Mouse (Mus musculus) thymus, postnatal 10 days (tissue): ENCODE data around the gene Muc20.

Experiments
- DNase-seq, 2 experiments: peaks; one replicate each; pipeline ENCODE4 v3.0.0; 2021; ENCODE audit warnings: low spot score in 2 of 2

Muc20 gene

GRCm38 (mm10) chr16:32797426-32797689 lies at the start of gene Muc20:
Muc20 (minus strand) TSS chr16:32797435.
- DNase-seq: no peak

GRCm38 (mm10) chr16:32831501-32831900 lies 34.3 kb upstream of the Muc20 start:
- no peak for DNase-seq

- no peak for DNase-seq
Measured at GRCm38 (mm10) chr16:32829104-32829503, 31.9 kb upstream of the Muc20 start.

DNA sequence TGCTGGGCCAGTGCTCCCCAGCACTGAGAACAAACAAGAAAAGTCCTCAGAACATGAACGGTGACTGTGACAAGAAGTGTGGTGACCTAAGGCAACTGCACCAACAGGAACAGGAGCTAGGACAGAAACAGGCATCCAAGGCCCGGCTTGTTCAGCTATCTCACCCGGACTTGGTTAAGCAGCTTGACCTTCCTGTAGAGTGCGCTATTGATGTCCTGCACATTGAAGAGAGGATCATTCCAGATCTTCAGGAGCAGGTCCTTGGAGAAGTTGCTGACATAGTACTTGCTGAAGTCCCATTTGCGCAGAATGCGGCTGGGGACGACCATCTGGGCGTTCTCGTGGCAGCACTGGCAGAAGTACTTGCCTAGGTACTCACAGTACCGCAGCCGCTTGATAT lies 29.3 kb upstream of the Muc20 start:
- DNase-seq: peak in 1 of 2 experiments; percentile 26

GRCm38 (mm10) chr16:32825380-32825779 lies 28.1 kb upstream of the Muc20 start:
- DNase-seq: no peak

DNA sequence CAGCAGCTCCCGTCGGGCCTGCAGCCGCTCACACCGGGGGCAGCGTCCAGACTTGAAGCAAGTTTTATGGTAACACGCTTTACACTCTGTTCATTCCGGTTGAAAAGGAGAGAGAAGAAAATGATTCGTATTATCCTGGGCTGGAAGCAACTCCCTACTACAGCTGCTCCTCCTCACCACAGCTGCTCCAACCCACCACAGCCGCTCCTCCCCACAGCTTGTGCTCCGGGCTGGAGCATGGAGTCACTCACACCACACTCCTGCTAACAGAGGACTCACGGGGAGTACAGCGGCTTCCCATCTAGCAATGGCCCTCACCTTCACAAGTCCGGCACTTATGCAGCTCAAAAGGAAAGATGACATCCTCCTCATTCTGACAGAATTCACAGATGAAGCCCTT lies 26.8 kb upstream of the Muc20 start:
- DNase-seq: no peak

DNA sequence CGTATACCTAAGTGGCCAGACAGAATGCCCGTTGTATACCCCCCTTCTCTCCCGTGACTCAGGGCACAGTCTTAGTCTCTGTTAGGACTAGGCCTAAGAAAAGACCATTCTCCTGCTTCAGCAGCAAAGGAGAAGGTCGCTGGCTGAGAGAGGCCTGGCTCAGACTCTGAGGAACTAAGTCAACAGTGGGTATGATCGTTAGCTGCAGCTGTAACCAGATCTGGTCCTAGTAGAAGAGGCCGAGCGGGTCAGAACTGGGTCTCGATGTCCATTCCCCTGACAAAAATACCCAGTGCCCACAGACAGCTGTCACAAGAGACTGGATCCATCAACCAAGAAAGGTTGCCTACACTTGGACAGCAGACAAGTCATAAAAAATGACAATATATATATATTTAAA lies 26.3 kb upstream of the Muc20 start:
- DNase-seq: no peak

DNA sequence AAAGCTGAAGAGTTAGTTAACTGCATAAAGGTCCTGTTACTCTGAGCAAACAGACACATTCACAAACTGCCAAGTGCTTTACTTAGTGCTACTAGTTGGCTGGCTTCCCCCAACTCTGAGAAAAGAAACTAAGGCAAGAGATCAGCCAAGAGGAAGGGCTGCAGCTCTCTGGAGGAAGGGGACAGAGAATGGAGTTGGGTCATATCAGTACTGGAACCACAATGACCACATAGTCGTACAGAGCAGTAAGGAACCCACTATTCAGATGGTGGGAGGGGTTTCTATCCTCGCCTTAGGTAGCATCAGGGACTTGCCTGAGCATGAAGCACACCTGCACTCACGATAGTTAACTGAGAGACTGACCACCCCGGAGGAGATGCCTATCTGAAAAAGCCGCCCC lies 25.6 kb upstream of the Muc20 start:
- DNase-seq: no peak

DNA sequence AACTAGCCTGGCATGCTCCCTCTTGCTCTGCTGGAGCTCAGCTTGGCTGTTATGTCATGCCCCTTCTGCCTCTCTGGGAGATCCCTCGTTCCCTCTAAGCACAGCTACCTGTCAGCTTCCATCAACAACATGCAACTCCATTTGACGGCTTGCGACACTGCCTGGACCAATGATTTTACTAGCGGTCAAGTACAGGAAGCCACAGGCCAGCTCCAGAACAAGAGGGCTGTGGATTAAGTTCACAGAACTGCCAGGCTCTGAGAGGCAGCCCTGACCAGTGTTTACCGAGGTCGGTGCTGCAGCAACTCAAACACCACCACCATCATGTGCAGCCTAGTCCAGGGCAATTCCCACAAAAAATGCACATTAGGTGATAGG lies 25.2 kb upstream of the Muc20 start:
- no peak for DNase-seq

- DNase-seq: no peak
Measured at GRCm38 (mm10) chr16:32821772-32822449, 24.7 kb upstream of the Muc20 start.

GRCm38 (mm10) chr16:32818441-32818840 lies 21.2 kb upstream of the Muc20 start:
- no peak for DNase-seq

GRCm38 (mm10) chr16:32818036-32818435 lies 20.8 kb upstream of the Muc20 start:
- no peak for DNase-seq

- no peak for DNase-seq
Measured at GRCm38 (mm10) chr16:32815160-32815605, 17.9 kb upstream of the Muc20 start.

GRCm38 (mm10) chr16:32814539-32814938 lies 17.3 kb upstream of the Muc20 start:
- peak in 1 of 2 experiments; percentile 34 for DNase-seq

GRCm38 (mm10) chr16:32813771-32814170 lies 16.5 kb upstream of the Muc20 start:
- no peak for DNase-seq

DNA sequence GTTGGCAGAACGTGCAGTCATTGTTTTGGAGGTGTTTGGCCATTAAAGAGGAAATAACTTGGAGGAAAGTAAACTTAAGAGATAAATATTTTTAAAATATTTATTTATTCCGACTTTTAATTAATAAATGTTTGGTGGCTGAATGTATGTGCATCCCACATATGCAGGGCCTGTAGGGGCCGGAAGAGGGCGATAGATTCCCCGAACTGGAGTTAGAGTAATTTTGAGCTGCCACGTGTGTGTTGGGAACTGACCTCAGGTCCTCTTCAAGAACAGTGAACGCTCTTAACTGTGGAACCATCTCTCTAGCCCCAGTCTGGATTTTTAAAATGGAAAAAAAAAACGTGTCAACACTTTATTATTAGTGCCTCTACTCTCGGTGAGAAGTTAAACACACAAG lies 16.1 kb upstream of the Muc20 start:
- no peak for DNase-seq

- DNase-seq: peak; percentile 76 to 95
Measured at GRCm38 (mm10) chr16:32812888-32813361, 15.7 kb upstream of the Muc20 start.

GRCm38 (mm10) chr16:32810321-32810720 lies 13.1 kb upstream of the Muc20 start, which contains the start of gene Smbd1:
Smbd1 (minus strand) TSS chr16:32810477.
- DNase-seq: no peak

DNA sequence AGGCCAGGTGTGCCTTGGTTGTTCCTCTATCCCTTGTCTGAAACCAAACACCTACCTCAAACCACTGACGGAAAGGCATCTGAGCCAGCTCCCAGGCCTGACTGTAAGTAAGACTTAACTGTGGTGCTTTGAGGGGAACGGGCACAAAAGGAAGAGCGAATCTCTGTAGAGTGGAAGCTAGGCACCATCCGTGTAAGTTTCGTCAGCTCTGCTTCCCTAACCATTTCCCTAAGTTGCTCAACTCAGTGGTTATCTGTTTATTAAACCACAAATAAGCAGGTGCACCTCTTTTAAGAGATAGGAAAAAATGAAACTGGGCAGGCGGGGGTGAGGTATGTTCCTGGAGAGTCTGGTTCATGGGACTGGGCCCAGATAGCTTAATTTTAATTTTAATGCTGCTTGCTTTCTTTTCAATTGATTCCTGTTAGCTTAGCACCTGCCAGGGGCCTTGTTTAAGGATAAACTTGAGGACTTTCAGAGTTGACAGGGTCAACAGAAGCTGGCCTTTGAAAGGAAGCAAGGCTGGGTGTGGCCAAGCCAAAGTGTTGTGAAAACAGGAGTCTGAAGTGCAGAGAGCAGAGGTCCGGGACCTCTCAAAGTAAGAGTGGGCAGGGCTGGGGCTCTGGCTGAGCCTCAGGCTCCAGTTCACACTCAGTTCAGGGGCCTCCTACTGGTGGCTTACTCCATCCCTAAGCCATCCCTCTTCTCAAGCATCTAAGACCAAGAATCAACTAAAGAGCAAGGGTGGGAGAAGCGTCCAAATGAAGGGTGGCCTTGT lies 10.4 kb upstream of the Muc20 start:
- DNase-seq: no peak

- no peak for DNase-seq
Measured at GRCm38 (mm10) chr16:32805151-32805550, 7.9 kb upstream of the Muc20 start.

GRCm38 (mm10) chr16:32803901-32804300 lies 6.7 kb upstream of the Muc20 start:
- DNase-seq: no peak

DNA sequence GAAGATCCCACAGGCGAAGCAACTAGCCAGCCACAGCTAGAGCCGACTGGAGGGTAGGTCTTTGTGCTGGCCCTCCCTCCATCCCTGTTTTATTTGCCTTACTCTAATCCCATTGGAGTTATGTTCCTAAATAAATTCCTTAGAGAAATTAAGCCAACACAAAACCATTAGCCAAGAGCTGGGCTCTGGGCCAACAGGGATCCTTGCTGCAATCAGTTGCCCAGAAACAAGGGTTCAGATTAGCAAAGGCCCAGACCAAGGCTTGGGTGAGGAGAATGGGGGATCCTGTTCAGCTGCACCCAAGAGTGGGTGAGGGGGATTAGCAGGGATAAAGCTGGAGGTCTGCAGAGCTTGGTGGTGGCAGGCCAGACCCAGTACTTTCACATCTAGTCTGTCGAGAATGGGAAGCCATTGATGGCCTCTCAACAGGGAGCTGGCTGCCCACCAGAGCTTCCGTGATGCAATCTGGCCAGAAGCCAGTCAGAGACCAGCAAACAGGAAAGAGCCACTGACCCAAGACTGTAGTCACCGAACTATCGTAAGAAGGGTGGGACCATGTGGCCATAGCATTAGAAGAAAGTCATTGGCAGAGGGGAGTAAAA lies 6.1 kb upstream of the Muc20 start:
- no peak for DNase-seq
